Mouse (Mus musculus): ENCODE data around the gene Vmn1r58. TPM values are rescaled to one million over a fixed set of nuclear protein-coding genes. Genes with fewer than 3 reads are reported as not detected.
"Not testable (repeated sequence)": the region's sequence is repeated elsewhere in the genome, so short reads cannot be mapped to it uniquely, and the experiment has no call there.

Vmn1r58 gene
- total RNA-seq (2021) = not detected

GRCm38 (mm10) chr7:5413296-5413695, at the start of gene Vmn1r58:
Gene Vmn1r58 (minus strand): TSS chr7:5413396.
- DNase-seq (ENCODE audit: extremely low spot score in 1 of 2, low spot score in 1 of 2) = not testable (repeated sequence)

- DNase-seq (ENCODE audit: extremely low spot score in 1 of 2, low spot score in 1 of 2) = no peak
Observed at GRCm38 (mm10) chr7:5456674-5457073, 43.5 kb upstream of the Vmn1r58 start, which contains the start of gene Vmn1r59. Gene Vmn1r59 (minus strand): TSS chr7:5456774.

- DNase-seq (ENCODE audit: extremely low spot score in 1 of 2, low spot score in 1 of 2) = not testable (repeated sequence)
Observed at GRCm38 (mm10) chr7:5454011-5454410, 40.8 kb upstream of the Vmn1r58 start.

GRCm38 (mm10) chr7:5448627-5449026, 35.4 kb upstream of the Vmn1r58 start:
- no peak for DNase-seq (ENCODE audit: extremely low spot score in 1 of 2, low spot score in 1 of 2)

GRCm38 (mm10) chr7:5406201-5406600, 7.0 kb downstream of the Vmn1r58 start:
- DNase-seq (ENCODE audit: extremely low spot score in 1 of 2, low spot score in 1 of 2) = no peak

GRCm38 (mm10) chr7:5366724-5367123, 46.5 kb downstream of the Vmn1r58 start:
- DNase-seq (ENCODE audit: extremely low spot score in 1 of 2, low spot score in 1 of 2) = no peak

- DNase-seq (ENCODE audit: extremely low spot score in 1 of 2, low spot score in 1 of 2) = no peak
Observed at GRCm38 (mm10) chr7:5363599-5363998, 49.6 kb downstream of the Vmn1r58 start.

Other genes starting within 250 kb of the Vmn1r58 start
- not detected for gene Vmn1r56, start 216.6 kb downstream of the Vmn1r58 start, total RNA-seq (2021)
- gene Vmn1r57, start 194.9 kb downstream of the Vmn1r58 start, total RNA-seq (2021) = not detected
- not detected for gene Gm5065, start 62.9 kb downstream of the Vmn1r58 start, total RNA-seq (2021)
- gene Nlrp2, start 62.4 kb downstream of the Vmn1r58 start, total RNA-seq (2021) = not detected
- gene Vmn1r59, start 43.4 kb upstream of the Vmn1r58 start, total RNA-seq (2021) = not detected
- gene Vmn2r28, start 80.6 kb upstream of the Vmn1r58 start, total RNA-seq (2021) = not detected
- not detected for gene Vmn1r60, start 133.9 kb upstream of the Vmn1r58 start, total RNA-seq (2021)
- gene Vmn1r61, start 199.9 kb upstream of the Vmn1r58 start, total RNA-seq (2021) = not detected

Measured in layer of hippocampus, postnatal 25 days (tissue).